Mouse (Mus musculus): ENCODE measurements around the gene Pxmp2.

DNA sequence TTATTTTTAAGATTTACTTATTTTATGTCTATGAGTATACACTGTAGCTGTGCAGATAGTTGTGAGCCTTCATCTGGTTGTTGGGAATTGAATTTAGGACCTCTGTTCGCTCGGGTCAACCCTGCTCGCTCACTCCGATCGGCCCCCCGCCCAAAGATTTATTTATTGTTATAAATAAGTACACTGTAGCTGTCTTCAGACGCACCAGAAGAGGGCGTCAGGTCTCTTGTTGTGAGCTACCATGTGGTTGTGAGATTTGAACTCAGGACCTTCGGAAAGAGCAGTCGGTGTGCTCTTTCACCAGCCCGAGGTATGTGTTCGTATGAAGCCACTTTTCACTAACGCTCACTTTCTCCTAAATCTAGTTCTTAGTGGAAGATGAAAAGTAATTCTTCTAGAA, 54.3 kb downstream of the Pxmp2 start:
- TF ChIP-seq CTCF (IDR thresholded peaks at IDR 0.05; ENCODE audit: control insufficient read depth, insufficient read depth, low read length) (no peak), POLR2A (IDR thresholded peaks at IDR 0.05; ENCODE audit: borderline replicate concordance, control insufficient read depth, low read depth, low read length) (no peak)

Measured in bone marrow, adult 2 months (tissue).